Mouse (Mus musculus) heart, embryonic 15.5 days (tissue): ENCODE measurements around the gene Gm49361. TPM values are rescaled to one million over a fixed set of nuclear protein-coding genes. Genes with fewer than 3 reads are reported as not detected.
"Not testable (repeated sequence)": the region's sequence is repeated elsewhere in the genome, so short reads cannot be mapped to it uniquely, and the experiment has no call there.

Experiments used
- ATAC-seq: fragments of 200-750 bp; cut with Nextera tagmentation; replicated peaks from 2 replicates; pipeline ENCODE4 v1.8.0; 2017; ENCODE audit warnings: low read depth, moderate TSS enrichment; ENCODE audit not compliant: insufficient number of reproducible peaks, insufficient read depth, low FRiP score
- H3K27ac ChIP-seq: fragments of 300-500 bp; sonication (generic); 2 replicates; pipeline ENCODE4 v1.5.1; 2015; ENCODE audit warnings: mild to moderate bottlenecking, inconsistent platforms
- H3K27me3 ChIP-seq: fragments of 300-500 bp; sonication (generic); 2 replicates; pipeline ENCODE4 v1.6.1; 2015; ENCODE audit warnings: inconsistent platforms
- H3K36me3 ChIP-seq: fragments of 300-500 bp; sonication (generic); 2 replicates; pipeline ENCODE4 v1.6.1; 2015; ENCODE audit warnings: mild to moderate bottlenecking, inconsistent platforms
- H3K4me1 ChIP-seq: fragments of 300-500 bp; sonication (generic); replicated peaks from 2 replicates; pipeline ENCODE4 v1.6.1; 2015; ENCODE audit warnings: inconsistent platforms
- H3K4me2 ChIP-seq: fragments of 300-500 bp; sonication (generic); 2 replicates; pipeline ENCODE4 v1.6.1; 2015; ENCODE audit warnings: inconsistent platforms, mild to moderate bottlenecking, moderate library complexity
- H3K4me3 ChIP-seq: fragments of 300-500 bp; sonication (generic); 2 replicates; pipeline ENCODE4 v1.5.1; 2015; ENCODE audit warnings: mild to moderate bottlenecking, inconsistent platforms
- H3K9ac ChIP-seq: fragments of 300-500 bp; sonication (generic); 2 replicates; pipeline ENCODE4 v1.6.1; 2015; ENCODE audit warnings: mild to moderate bottlenecking, inconsistent platforms
- H3K9me3 ChIP-seq: fragments of 300-500 bp; sonication (generic); replicated peaks from 2 replicates; pipeline ENCODE4 v1.6.1; 2016; ENCODE audit warnings: inconsistent platforms
- WGBS: fragments of 180-500 bp; shearing (Covaris S2); methylation state at CpG from one replicate; pipeline ENCODE4 v1.1.7; 2015; ENCODE audit warnings: mixed read lengths; 5-methylcytosine and 5-hydroxymethylcytosine counted together
- polyA plus RNA-seq: library from polyadenylated mRNA; unstranded; fragments of >200 nt; fragmentation: Nextera tagmentation; extraction: Ambion mirVana; gene quantifications from 2 replicates; pipeline ENCODE4 v1.2.1, GENCODE M21; 2015

Gm49361 gene
- polyA plus RNA-seq, 1 experiment from 2014 or later, result not detected

- Histone ChIP-seq H3K4me3 (no peak overlapping the region), H3K9me3 (no peaks in the 10 kb centered on the region), H3K4me1 (peaks cover 34% of the 10 kb centered on the region), H3K27ac (no peak overlapping the region), H3K4me2 (no peak overlapping the region), H3K27me3 (no peaks in the 10 kb centered on the region), H3K36me3 (peaks cover 9% of the 10 kb centered on the region; the same call in 1 of the 2 replicates), H3K9ac (no peak overlapping the region)
- ATAC-seq, result no peak
- WGBS, result 86% methylated on average over 4 of the region's 4 CpGs
Observed at GRCm38 (mm10) chr14:57705759-57706158, 40.1 kb downstream of the Gm49361 start.

DNA sequence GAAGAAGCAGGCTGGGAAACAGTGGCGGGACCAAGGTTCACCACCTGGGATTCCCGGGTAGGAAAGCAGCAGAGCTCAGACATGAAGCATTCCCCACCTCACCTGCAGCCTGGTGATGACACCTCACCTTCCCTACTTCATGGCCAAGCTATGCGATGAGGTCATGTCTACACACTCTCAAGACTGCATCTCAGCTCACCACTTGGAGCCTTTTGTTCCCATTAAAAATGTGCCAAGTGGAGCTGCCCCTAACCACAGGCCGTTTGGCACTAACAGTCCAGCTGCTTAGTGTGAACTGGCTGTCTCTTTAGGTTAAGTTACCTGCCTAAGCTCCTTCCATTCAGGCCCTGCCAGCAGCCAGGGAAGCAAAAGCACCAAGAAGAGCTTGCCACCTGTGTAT, 40.8 kb downstream of the Gm49361 start:
- no peaks in the 10 kb centered on the region for H3K27me3 ChIP-seq
- H3K9me3 ChIP-seq, result no peaks in the 10 kb centered on the region
- no peak overlapping the region for H3K9ac ChIP-seq
- H3K36me3 ChIP-seq, result peaks cover 15% of the 10 kb centered on the region
- H3K4me3 ChIP-seq, result no peak overlapping the region
- H3K27ac ChIP-seq, result no peak overlapping the region
- no peak for ATAC-seq
- WGBS, result 83% methylated on average over 4 of the region's 4 CpGs
- peaks cover 34% of the 10 kb centered on the region for H3K4me1 ChIP-seq
- no peak overlapping the region for H3K4me2 ChIP-seq

DNA sequence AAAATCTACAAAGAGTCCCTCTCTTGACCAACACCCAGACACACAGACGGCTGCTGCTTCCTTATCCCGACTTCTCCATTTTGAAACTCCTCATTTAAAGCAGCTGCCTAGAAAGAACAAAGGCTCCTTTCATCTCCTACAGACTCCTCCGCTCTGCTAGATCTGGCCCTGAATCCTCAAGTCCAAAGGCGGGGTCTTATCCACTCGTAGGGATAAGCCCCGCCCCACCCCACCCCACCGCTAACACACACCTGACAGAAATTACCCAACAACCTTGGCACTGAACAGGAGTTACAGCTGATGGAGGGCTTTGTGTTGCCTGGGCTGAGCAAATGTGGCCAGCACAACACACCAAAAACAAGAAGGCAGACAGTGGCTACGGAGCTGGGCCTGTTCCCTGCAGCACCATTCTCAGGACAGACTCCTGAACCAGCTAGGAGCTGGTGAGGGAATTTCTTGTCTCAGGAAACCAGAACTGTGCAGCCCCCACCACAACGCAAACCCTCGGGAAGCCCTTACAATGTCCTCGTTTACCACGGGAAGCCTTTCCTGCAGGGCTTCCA, 43.9 kb downstream of the Gm49361 start:
- no peak overlapping the region for H3K4me3 ChIP-seq
- H3K27ac ChIP-seq, result no peak overlapping the region
- H3K36me3 ChIP-seq, result peaks cover 39% of the 10 kb centered on the region
- WGBS, result 76% methylated on average over 12 of the region's 12 CpGs
- no peaks in the 10 kb centered on the region for H3K27me3 ChIP-seq
- peaks cover 6% of the 10 kb centered on the region for H3K4me1 ChIP-seq
- no peak for ATAC-seq
- H3K9me3 ChIP-seq, result no peaks in the 10 kb centered on the region
- no peak overlapping the region for H3K9ac ChIP-seq
- H3K4me2 ChIP-seq, result no peak overlapping the region

- Histone ChIP-seq H3K4me3 (no peak overlapping the region), H3K27ac (no peak overlapping the region), H3K36me3 (peaks cover 62% of the 10 kb centered on the region), H3K4me1 (no peaks in the 10 kb centered on the region), H3K27me3 (no peaks in the 10 kb centered on the region), H3K9ac (no peak overlapping the region), H3K4me2 (no peak overlapping the region), H3K9me3 (no peaks in the 10 kb centered on the region)
- WGBS, result 95% methylated on average over 33 of the region's 33 CpGs
- no peak for ATAC-seq
Observed at GRCm38 (mm10) chr14:57699461-57699970, 46.4 kb downstream of the Gm49361 start.

- H3K4me2 ChIP-seq, result no peak overlapping the region
- no peaks in the 10 kb centered on the region for H3K27me3 ChIP-seq
- no peak overlapping the region for H3K4me3 ChIP-seq
- H3K27ac ChIP-seq, result no peak overlapping the region
- WGBS, result 78% methylated on average over 10 of the region's 10 CpGs
- no peak for ATAC-seq
- no peak overlapping the region for H3K9ac ChIP-seq
- H3K4me1 ChIP-seq, result no peaks in the 10 kb centered on the region
- H3K36me3 ChIP-seq, result peaks cover 67% of the 10 kb centered on the region
- no peaks in the 10 kb centered on the region for H3K9me3 ChIP-seq
Observed at GRCm38 (mm10) chr14:57699016-57699415, 46.9 kb downstream of the Gm49361 start.

GRCm38 (mm10) chr14:57696066-57696465, 49.8 kb downstream of the Gm49361 start:
- Histone ChIP-seq H3K27ac (no peak overlapping the region), H3K27me3 (no peaks in the 10 kb centered on the region), H3K4me2 (no peak overlapping the region), H3K4me1 (no peaks in the 10 kb centered on the region; the same call in 1 of the 2 replicates), H3K9me3 (no peaks in the 10 kb centered on the region), H3K9ac (no peak overlapping the region), H3K4me3 (no peak overlapping the region), H3K36me3 (peaks cover 76% of the 10 kb centered on the region)
- no peak for ATAC-seq
- 94% methylated on average over 15 of the region's 15 CpGs for WGBS

DNA sequence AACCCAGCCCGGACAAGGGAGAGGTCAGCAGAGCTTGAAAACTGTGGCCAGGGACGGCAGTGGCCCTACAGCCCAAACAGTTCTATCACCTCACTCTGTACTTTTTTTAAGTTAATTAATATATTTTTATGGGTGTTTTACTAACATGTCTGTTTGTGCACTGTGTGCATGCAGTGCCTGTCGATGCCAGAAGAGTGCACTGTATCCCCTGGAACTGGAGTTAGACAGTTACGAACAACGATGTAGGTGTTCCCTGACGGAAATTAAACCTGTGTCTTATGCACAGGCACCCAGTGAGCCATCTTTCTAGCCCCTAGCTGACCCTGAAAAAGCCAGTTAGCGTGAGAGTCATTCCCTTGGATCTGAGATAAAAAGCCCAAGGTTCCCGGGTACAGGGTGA, 50.4 kb downstream of the Gm49361 start:
- H3K27ac ChIP-seq, result no peak overlapping the region
- no peaks in the 10 kb centered on the region for H3K27me3 ChIP-seq
- no peak for ATAC-seq
- peaks cover 80% of the 10 kb centered on the region for H3K36me3 ChIP-seq
- H3K9ac ChIP-seq, result no peak overlapping the region
- no peaks in the 10 kb centered on the region; the same call in 1 of the 2 replicates for H3K4me1 ChIP-seq
- H3K4me2 ChIP-seq, result no peak overlapping the region
- H3K9me3 ChIP-seq, result no peaks in the 10 kb centered on the region
- H3K4me3 ChIP-seq, result no peak overlapping the region
- WGBS, result 89% methylated on average over 8 of the region's 8 CpGs

DNA sequence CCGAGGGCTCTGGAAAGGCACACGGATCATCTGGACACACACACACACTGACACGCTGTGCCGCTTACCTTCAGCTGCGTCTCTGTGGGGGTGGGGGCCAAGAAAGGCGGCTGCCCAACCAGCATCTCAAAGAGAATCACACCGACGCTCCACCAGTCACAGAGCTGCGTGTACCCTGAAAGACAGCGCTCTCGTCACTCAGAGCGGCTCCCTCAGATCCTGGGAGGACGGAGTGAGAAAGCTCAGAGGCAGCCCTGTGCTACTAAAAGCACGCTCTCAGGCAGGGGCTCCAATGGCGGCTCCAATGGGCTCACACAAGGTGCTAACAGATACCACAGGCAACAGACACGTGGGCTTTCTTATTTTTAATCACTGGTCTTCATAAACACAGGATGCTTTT, 51.7 kb downstream of the Gm49361 start:
- Histone ChIP-seq H3K4me1 (no peaks in the 10 kb centered on the region; the same call in 1 of the 2 replicates), H3K4me2 (no peak overlapping the region), H3K9me3 (no peaks in the 10 kb centered on the region), H3K9ac (no peak overlapping the region), H3K27me3 (no peaks in the 10 kb centered on the region), H3K27ac (no peak overlapping the region), H3K4me3 (no peak overlapping the region), H3K36me3 (peaks cover 77% of the 10 kb centered on the region)
- 87% methylated on average over 16 of the region's 16 CpGs for WGBS
- no peak for ATAC-seq

GRCm38 (mm10) chr14:57692517-57693130, 53.3 kb downstream of the Gm49361 start:
- no peak for ATAC-seq
- 79% methylated on average over 17 of the region's 17 CpGs for WGBS
- peaks cover 76% of the 10 kb centered on the region for H3K36me3 ChIP-seq
- H3K4me1 ChIP-seq, result no peaks in the 10 kb centered on the region; the same call in 1 of the 2 replicates
- H3K9me3 ChIP-seq, result no peaks in the 10 kb centered on the region
- H3K27ac ChIP-seq, result no peak overlapping the region
- H3K4me3 ChIP-seq, result no peak overlapping the region
- H3K9ac ChIP-seq, result no peak overlapping the region
- H3K27me3 ChIP-seq, result no peaks in the 10 kb centered on the region
- H3K4me2 ChIP-seq, result no peak overlapping the region

DNA sequence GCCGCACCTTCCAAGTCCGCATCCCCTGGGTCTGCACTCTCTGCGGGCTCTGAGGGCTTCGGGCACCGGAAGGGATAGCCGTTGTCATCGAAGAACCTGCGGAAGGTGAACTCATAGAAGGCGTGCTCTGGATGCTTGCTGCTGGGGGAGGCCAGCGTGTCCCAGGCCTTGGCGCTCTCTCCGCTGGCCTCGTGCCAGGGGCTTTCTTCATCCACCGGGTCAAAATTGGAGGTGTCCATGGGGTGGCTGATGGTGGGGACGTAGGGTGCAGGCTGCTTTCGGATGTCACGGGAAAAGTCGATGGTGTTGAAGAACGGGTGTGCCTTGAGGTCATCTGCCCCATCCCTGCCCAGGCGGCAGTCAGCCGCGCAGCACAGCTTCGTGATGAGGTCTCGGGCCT, 54.6 kb downstream of the Gm49361 start:
- no peaks in the 10 kb centered on the region for H3K27me3 ChIP-seq
- WGBS, result 89% methylated on average over 24 of the region's 24 CpGs
- ATAC-seq, result 0 out of 2 replicates have a peak, but pooled peaks have one; percentile 39
- no peak overlapping the region for H3K9ac ChIP-seq
- H3K36me3 ChIP-seq, result peaks cover 64% of the 10 kb centered on the region
- no peaks in the 10 kb centered on the region for H3K9me3 ChIP-seq
- H3K4me2 ChIP-seq, result no peak overlapping the region
- no peak overlapping the region for H3K4me3 ChIP-seq
- no peak overlapping the region for H3K27ac ChIP-seq
- H3K4me1 ChIP-seq, result no peaks in the 10 kb centered on the region; the same call in 1 of the 2 replicates

GRCm38 (mm10) chr14:57690681-57691080, 55.2 kb downstream of the Gm49361 start:
- Histone ChIP-seq H3K36me3 (peaks cover 58% of the 10 kb centered on the region), H3K27me3 (no peaks in the 10 kb centered on the region), H3K9ac (no peak overlapping the region), H3K4me1 (no peaks in the 10 kb centered on the region; the same call in 1 of the 2 replicates), H3K9me3 (no peaks in the 10 kb centered on the region), H3K27ac (no peak overlapping the region), H3K4me2 (no peak overlapping the region), H3K4me3 (no peak overlapping the region)
- ATAC-seq, result no peak
- 76% methylated on average over 8 of the region's 8 CpGs for WGBS

GRCm38 (mm10) chr14:57688066-57688465, 57.8 kb downstream of the Gm49361 start:
- H3K4me2 ChIP-seq, H3K9ac ChIP-seq, ATAC-seq, H3K27ac ChIP-seq, H3K4me1 ChIP-seq, H3K4me3 ChIP-seq, H3K27me3 ChIP-seq, H3K9me3 ChIP-seq: not testable (repeated sequence)
- H3K36me3 ChIP-seq, result peaks cover 36% of the 10 kb centered on the region
- 92% methylated on average over 7 of the region's 7 CpGs for WGBS
